Mouse (Mus musculus) adrenal gland, postnatal 14 days (tissue): ENCODE data around the gene Itga4. TPM values are rescaled to one million over a fixed set of nuclear protein-coding genes. Genes with fewer than 3 reads are reported as not detected.

Experiments
- DNase-seq: peaks from one replicate; pipeline ENCODE4 v3.0.0; 2021; ENCODE audit warnings: mixed read lengths
- total RNA-seq: library from RNA; stranded (reverse); gene quantifications from 2 replicates; pipeline ENCODE4 v1.2.3, GENCODE M21; 2021

The Itga4 gene
- total RNA-seq, 1 experiment from 2014 or later, result 4.0 TPM

GRCm38 (mm10) chr2:79352100-79352802 is 97.0 kb downstream of the Itga4 start:
- DNase-seq, result no peak

GRCm38 (mm10) chr2:79354773-79355172 is 99.5 kb downstream of the Itga4 start:
- no peak for DNase-seq

- DNase-seq, result no peak
Measured at GRCm38 (mm10) chr2:79357835-79358234, 102.6 kb downstream of the Itga4 start.

- DNase-seq, result no peak
Measured at GRCm38 (mm10) chr2:79362029-79362428, 106.8 kb downstream of the Itga4 start.

GRCm38 (mm10) chr2:79363920-79364319 is 108.7 kb downstream of the Itga4 start:
- DNase-seq, result no peak

GRCm38 (mm10) chr2:79367451-79368450 is 112.5 kb downstream of the Itga4 start:
- DNase-seq, result peak; percentile 22

- no peak for DNase-seq
Measured at GRCm38 (mm10) chr2:79368661-79369060, 113.4 kb downstream of the Itga4 start.

GRCm38 (mm10) chr2:79369061-79369524 is 113.9 kb downstream of the Itga4 start:
- peak; percentile 65 for DNase-seq

GRCm38 (mm10) chr2:79369905-79370304 is 114.7 kb downstream of the Itga4 start:
- no peak for DNase-seq

- DNase-seq, result peak; percentile 7
Measured at GRCm38 (mm10) chr2:79370711-79371312, 115.6 kb downstream of the Itga4 start.

GRCm38 (mm10) chr2:79371326-79372153 is 116.3 kb downstream of the Itga4 start:
- no peak for DNase-seq

GRCm38 (mm10) chr2:79372154-79372467 is 116.9 kb downstream of the Itga4 start:
- DNase-seq, result no peak

GRCm38 (mm10) chr2:79372486-79373200 is 117.4 kb downstream of the Itga4 start:
- DNase-seq, result peak; percentile 37

GRCm38 (mm10) chr2:79378346-79379086 is 123.3 kb downstream of the Itga4 start:
- no peak for DNase-seq

- no peak for DNase-seq
Measured at GRCm38 (mm10) chr2:79379087-79380041, 124.1 kb downstream of the Itga4 start.
